Mouse (Mus musculus) neural tube, embryonic 10.5 days (tissue): ENCODE data around the gene Casz1.

Experiments used
- DNase-seq: peaks from one replicate; pipeline ENCODE4 v3.0.0-alpha.2; 2017; ENCODE audit warnings: low spot score; ENCODE audit errors: extremely low spot score

Gene Casz1

DNA sequence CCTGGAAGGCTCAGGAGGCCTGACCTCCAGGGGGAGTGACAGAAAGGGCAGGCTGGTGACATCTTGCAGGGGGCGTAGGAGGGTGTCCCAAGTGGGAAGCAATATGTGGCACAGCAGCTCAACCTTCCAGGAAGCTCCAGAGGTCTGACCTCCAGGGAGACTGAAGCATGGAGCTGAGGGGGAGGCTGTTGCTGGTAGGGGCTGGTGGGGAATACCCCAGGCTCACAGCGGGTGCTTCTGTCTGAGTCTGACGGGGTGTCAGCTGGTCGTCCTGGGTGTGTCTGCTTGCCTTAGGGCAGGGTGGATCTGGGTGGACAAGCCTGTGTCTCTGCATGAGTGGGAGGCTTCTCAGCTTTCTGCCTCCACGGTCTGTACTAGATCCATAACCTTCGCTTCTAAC lies 38.1 kb downstream of the Casz1 start:
- no peak for DNase-seq

GRCm38 (mm10) chr4:148844921-148845320 lies 40.7 kb downstream of the Casz1 start:
- DNase-seq, result no peak

- DNase-seq, result no peak
Observed at GRCm38 (mm10) chr4:148846203-148846602, 42.0 kb downstream of the Casz1 start.

- no peak for DNase-seq
Observed at GRCm38 (mm10) chr4:148846724-148847123, 42.5 kb downstream of the Casz1 start.

DNA sequence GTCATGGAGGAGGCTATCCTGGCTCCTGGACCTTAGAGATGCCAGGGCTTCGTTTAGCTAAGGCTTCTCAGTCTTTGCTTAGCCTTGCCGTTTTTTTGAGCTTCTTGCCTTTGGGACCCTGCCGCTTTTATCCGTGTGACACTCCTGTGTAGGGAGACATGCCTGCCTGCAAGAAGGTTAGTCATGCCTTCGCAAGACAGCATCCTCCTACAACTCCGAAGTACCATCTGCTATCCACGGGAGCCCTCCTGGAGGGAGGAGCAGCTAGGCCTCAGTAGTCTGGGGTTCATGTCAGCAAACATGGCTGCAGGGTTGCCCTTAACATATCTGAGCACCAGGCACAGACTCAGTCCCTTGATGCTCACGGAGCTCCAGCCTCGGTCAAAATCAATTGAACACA lies 43.4 kb downstream of the Casz1 start:
- DNase-seq, result no peak

GRCm38 (mm10) chr4:148849437-148849836 lies 45.2 kb downstream of the Casz1 start:
- DNase-seq, result no peak

- no peak for DNase-seq
Observed at GRCm38 (mm10) chr4:148853057-148853456, 48.8 kb downstream of the Casz1 start.

DNA sequence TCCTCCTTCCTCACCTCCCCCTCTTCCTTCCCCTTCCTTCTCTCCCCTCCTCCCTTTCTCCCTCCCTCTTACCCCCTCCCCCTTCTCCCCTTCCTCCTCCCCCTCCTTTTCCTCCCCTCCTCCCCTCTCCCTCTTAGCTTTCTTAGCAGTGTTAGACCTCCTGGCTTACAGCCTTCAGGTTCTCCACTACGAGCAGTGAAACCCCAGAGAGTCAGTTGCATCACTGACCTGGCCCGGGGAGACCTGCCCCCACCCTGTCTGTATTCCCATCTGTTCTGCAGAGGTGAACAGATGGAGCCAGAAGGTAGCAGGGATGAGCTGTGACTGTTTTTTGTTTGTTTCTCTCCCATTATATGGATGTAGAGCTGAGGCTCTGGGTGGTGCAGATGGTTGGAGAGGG lies 49.9 kb downstream of the Casz1 start:
- DNase-seq, result no peak

DNA sequence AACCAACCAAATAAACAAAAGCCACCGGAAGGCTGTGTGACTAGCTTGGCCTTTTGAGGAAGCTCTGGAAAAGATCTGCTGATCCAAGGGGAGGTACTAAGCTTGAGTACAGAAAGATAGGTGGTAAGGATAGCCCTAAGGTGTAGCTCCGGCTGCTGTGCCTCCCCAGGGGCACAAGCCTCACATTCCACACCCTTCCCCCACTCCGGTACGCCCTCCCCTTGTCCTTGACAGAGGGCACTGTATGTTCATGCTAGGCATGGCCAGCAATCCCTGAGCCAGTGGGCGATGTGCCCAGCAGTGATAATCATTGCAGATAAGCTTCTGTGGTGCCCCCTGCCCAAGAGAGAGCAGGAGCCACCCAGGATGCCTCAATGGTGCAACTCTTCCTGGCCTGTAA lies 51.3 kb downstream of the Casz1 start:
- no peak for DNase-seq

DNA sequence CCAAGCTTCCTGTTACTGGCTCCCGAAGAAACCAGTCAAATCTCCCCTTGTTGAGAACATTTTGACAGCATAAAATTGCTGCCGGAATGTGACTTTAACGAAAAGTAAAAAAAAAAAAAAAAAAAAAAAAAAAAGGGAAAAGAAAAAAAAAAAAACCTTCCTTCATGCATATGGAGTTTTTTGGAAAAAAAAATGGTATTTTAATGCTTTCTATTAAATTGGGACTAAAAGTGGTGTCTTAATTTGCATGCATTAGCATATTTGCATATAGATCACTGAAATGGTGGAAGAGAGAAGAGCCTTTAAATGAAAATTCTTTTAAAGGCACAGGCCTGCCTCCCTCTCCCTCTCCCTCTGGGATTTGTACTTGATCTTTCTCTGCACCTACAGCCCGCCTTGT lies 52.0 kb downstream of the Casz1 start:
- no peak for DNase-seq

DNA sequence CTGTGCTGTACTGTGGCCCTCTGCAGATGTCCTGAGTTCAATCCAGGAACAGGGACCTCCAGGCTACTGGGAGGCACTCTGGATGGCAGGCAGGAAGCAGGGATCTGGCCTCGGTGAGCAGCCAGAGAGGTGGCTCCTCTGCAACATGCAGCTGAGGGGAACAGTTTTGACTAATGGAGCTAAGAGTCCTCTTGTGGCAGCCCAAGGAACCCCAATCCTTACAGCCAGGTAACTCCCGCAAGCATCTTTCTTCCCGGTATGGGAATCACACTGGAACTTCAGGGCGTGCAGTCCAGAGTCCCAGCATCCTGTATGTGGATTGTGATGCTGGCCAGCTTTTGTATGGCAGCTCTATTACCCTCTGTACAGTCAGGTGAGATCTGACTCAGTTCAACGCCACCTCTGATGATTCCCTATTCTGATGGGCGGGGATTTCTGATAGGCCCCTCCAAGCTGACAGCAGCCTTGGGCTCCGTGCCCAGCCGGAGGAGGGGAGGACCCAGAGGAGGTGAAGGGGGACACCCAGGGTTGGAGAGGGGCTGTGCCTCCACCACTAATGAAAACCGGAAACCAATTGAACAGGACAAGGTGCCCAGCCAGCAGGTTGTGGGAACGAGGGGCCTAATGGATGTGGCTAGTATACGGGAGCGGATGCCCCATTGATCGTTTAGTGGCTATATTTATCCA lies 53.3 kb downstream of the Casz1 start:
- DNase-seq, result no peak

- no peak for DNase-seq
Observed at GRCm38 (mm10) chr4:148858194-148858593, 54.0 kb downstream of the Casz1 start.

DNA sequence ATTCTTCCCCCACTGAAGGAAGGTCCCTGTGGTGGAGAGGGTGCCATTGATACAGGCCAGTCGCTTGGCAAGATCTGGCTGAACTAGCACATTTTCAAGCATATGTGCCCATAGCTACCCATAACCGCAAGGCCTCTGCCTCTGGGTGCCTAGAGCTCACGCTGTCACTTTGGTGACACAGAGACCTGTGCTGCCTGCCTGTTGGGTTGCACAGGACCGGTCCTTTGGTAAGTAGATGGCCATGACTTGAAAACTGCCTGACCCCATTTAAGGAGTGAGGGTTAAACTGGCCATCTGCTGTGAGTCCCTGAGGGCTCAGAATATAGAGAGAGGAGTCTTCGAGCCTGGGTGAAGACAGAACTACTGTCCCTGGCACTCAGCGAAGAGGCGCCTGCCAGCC lies 55.2 kb downstream of the Casz1 start:
- DNase-seq, result no peak

GRCm38 (mm10) chr4:148859906-148860491 lies 55.8 kb downstream of the Casz1 start:
- peak; percentile 72 for DNase-seq

DNA sequence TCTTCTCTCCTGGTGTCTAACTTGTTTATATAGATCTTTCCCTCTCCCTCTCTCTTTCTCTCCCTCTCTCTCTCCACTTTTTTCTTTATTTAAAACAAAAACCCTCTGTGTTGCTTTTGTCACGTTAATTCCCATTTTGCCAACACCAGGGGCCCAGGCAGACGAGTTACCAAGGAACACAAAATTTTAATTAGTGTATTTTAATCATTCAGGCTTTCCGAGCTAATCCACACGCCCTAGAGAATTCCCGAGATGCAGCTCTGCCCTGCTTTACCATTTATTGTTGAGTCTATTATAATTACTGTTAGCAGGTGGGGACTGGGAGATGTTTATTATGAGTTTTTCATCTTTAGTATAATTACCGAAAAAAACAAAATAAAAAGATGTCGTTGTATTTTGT lies 56.4 kb downstream of the Casz1 start:
- no peak for DNase-seq

DNA sequence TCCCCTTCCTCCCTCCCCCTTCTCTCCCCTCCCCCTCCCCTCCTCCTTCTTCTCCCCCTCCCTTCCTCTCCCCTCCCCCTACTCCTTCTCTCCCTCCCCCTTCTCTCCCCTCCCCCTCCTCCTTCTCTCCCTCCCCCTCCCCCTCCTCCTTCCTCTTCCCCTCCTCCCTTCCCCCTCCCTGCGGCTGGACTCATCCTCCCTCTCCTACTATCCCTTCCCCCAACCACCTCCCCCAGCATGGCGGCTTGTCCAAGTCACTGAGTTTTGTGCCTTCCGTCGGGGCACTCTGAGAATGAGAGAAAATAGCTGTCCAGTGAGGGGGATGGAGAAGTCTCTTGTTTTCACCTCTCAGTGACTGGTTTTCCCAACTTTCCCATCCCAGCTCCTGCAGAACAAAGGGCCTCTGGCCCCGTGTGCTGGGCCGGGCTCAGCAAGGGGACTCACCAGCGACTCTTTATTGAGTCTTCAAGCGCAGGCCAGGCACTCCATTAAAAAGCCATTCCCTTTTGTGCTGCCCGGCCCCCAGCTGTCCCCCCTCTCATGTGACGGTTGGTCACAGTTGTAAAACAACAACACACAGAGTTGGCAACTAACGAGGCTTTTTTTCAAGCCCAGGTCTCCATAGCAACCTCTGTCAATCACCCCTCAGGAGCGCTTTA lies 62.7 kb downstream of the Casz1 start:
- DNase-seq, result peak; percentile 75

DNA sequence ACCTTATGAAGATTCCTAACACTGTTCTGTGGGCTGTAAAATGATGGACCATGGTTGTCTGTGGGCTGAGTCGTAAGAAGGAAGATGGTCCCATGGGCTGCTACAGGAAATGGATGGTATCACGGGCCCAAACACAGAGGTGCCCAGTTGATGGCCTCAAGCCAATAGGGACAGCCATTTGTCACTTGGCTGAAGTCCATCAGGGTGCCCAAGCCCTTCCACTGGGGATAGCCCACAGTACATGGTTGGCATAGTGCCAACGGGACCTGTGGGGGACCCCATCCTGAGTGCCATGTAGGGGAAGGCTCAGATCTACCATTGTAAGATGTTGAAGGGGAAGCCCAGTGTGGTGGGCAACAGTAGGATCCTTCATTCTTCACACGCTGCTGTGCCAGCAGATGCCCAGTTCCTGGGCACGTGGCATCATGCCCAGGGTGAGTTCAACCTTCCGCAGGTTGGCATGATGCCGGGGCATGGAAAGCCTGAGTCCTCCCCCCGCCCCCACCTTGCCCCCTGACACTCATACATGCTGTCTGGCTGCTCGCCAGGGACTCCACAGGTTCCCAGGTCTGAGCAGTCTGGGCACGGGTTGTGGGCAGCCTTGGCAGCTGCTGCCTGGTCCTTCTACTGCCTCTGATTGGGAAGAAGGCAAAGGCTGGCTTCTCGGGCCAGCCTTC lies 63.6 kb downstream of the Casz1 start:
- no peak for DNase-seq

DNA sequence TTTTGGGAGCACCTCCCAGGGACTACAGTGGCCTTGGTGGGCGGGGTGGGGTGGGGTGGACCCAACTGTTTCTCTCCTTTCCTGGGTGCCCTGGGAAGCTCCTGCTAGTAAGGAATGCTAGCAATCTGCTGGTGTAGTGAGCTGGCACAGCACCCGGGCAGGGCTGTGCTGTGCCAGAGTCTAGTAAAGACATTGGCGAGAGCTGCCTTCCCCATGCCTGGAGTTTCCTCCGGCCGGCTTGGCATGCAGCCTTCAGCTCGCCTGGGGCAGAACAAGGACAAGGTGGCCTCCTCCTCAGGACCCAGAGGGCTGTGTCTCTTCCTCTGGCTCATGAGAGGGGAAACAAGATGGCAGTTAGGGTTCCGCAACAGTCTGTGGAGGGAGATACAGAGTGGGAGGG lies 65.3 kb downstream of the Casz1 start:
- DNase-seq, result no peak

GRCm38 (mm10) chr4:148870496-148870895 lies 66.3 kb downstream of the Casz1 start:
- no peak for DNase-seq

- no peak for DNase-seq
Observed at GRCm38 (mm10) chr4:148871751-148872334, 67.6 kb downstream of the Casz1 start.

- no peak for DNase-seq
Observed at GRCm38 (mm10) chr4:148872372-148872771, 68.1 kb downstream of the Casz1 start.

GRCm38 (mm10) chr4:148872783-148873182 lies 68.6 kb downstream of the Casz1 start:
- DNase-seq, result no peak
